Mouse (Mus musculus): Measurements from ENCODE around the gene Mapkapk3. TPM values are rescaled to one million over a fixed set of nuclear protein-coding genes. Genes with fewer than 3 reads are reported as not detected.
A peak's percentile ranks its signal among the peaks of the same experiment; 100 is the strongest.
"Not testable (repeated sequence)": the region's sequence is repeated elsewhere in the genome, so short reads cannot be mapped to it uniquely, and the experiment has no call there.

Gene Mapkapk3
- polyA plus RNA-seq, 1 experiment from 2014 or later = 7.1 TPM

- H3K9me3 ChIP-seq = no peaks in the 10 kb centered on the region
- WGBS = 74% methylated on average over 8 of the region's 8 CpGs
- DNase-seq (ENCODE audit: low spot score) = no peak
- no peak overlapping the region for H3K4me3 ChIP-seq
- H3K36me3 ChIP-seq = no peaks in the 10 kb centered on the region
- no peaks in the 10 kb centered on the region for H3K27me3 ChIP-seq (ENCODE audit: insufficient read depth, poor library complexity, severe bottlenecking)
- H3K27ac ChIP-seq = peak overlapping the region; percentile 9; the same call in 1 of the 2 replicates
- peaks cover 12% of the 10 kb centered on the region for H3K4me1 ChIP-seq
Observed at GRCm38 (mm10) chr9:107322461-107323050, 32.9 kb upstream of the Mapkapk3 start.

DNA sequence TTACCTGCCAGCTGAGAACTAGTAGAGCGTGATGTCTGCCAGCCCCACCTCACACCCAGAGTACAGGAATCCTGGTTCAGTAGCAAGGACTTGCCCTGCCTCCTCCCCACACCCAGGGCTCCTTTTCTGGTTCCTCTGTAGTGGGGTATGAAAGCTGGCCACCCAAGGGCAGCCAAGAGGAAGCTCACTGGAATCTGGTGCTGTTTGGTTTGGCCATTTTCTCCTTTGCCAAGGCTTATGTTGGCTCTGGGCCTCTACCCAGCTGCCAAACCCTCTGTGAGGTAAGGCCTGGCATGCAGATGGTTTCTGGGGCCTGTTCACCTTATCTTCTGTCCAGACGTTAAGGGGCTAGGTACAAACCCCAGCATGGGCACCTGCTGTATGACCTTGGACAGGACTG lies 26.1 kb upstream of the Mapkapk3 start:
- DNase-seq (ENCODE audit: low spot score) = no peak

DNA sequence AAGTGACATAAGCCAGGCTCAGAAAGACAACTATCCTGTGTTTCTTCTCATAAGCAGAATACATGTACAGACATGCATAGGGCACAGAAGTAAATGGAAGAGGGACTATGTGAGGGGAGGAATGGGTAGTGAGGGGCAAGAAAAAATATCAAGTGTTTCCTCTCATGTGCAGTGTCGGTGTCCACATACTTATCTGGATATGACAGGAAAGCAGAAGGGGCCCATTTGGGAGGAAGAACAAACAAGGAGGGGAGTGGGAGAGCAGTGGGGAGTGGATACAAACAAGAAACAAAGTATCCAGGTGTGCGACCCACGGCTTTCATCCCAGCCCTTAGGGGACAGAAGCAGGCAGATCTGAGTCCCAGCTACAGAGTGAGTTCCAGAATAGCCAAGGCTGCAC lies 24.2 kb upstream of the Mapkapk3 start:
- 73% methylated on average over 3 of the region's 3 CpGs for WGBS
- no peaks in the 10 kb centered on the region for H3K36me3 ChIP-seq
- H3K4me1 ChIP-seq = peaks cover 18% of the 10 kb centered on the region; the same call in 1 of the 2 replicates
- H3K9me3 ChIP-seq = no peaks in the 10 kb centered on the region
- H3K27ac ChIP-seq = no peak overlapping the region
- no peak for DNase-seq (ENCODE audit: low spot score)
- H3K27me3 ChIP-seq (ENCODE audit: insufficient read depth, poor library complexity, severe bottlenecking) = no peaks in the 10 kb centered on the region
- no peak overlapping the region for H3K4me3 ChIP-seq

More for the DNA sequence above, 26.1 kb upstream of the Mapkapk3 start:
- H3K27me3 ChIP-seq (ENCODE audit: insufficient read depth, poor library complexity, severe bottlenecking) = no peaks in the 10 kb centered on the region
- H3K27ac ChIP-seq = no peak overlapping the region
- no peak overlapping the region for H3K4me3 ChIP-seq
- H3K36me3 ChIP-seq = no peaks in the 10 kb centered on the region
- WGBS = 71% methylated on average over 2 of the region's 2 CpGs
- peaks cover 7% of the 10 kb centered on the region; the same call in 1 of the 2 replicates for H3K4me1 ChIP-seq
- no peaks in the 10 kb centered on the region for H3K9me3 ChIP-seq

DNA sequence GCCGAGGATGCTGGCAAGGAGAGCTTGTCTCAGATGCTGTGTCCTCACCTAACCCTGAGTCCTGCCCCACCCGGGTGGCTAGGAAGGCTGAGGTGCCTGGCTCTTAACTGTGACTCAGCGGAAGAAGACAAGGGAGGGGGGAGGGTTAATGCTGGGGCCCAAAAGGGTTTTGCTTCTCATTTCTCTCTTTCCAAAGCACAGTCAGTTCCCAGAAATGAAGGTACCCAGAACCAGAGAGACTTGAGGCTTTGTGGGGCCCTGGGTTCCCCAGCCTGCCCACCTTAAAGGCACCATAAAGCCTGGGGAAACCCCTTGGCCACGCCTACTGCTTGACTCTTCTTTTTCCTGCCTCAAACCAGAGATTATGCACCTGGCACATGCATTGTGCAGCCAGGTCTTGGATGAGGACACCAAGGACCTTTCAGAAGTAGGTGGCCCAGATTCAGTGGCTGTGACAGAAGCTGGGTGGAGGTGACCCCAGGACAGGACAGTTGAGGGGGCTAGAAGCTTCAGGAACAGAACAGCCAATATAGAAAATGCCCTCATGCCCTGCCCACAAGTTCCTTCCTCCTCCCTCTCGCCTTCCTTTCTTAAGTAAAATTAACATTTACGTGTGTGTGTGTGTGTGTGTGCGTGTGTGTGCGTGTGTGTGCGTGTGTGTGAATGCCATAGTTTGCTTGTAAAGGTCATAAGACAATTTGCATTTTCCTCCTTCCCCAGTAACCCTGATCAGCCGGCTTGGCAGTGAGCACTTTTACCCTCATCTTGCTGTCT lies 23.3 kb upstream of the Mapkapk3 start:
- DNase-seq (ENCODE audit: low spot score) = no peak
- Histone ChIP-seq H3K9me3 (no peaks in the 10 kb centered on the region), H3K36me3 (no peaks in the 10 kb centered on the region), H3K27me3 (ENCODE audit: insufficient read depth, poor library complexity, severe bottlenecking) (no peaks in the 10 kb centered on the region), H3K4me3 (no peak overlapping the region), H3K4me1 (peaks cover 27% of the 10 kb centered on the region), H3K27ac (no peak overlapping the region)
- WGBS = 63% methylated on average over 10 of the region's 10 CpGs

DNA sequence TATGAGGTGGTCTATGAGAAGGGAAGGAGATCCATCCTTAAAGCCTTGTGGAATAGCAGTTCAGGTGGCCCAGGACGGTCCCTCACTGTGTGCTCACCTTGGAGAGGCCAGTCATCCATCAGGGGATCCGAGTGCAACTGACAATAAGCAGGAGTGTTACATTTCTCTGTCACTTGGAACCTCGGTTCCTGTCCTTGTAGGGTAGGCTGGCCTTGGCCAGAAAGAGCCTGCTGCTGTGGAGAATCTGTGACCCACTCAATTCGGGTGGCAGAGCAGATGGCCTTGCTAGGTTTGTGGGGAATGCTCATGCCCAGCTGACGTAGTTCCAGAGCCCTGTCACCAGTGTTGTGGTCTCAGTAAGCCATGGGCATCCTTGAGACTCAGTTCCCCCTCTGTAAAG lies 19.9 kb upstream of the Mapkapk3 start:
- H3K4me3 ChIP-seq = no peak overlapping the region
- 52% methylated on average over 5 of the region's 5 CpGs for WGBS
- no peaks in the 10 kb centered on the region for H3K9me3 ChIP-seq
- H3K27ac ChIP-seq = peak overlapping the region; percentile 8; the same call in 1 of the 2 replicates
- no peak for DNase-seq (ENCODE audit: low spot score)
- H3K4me1 ChIP-seq = peaks cover 54% of the 10 kb centered on the region
- no peaks in the 10 kb centered on the region for H3K27me3 ChIP-seq (ENCODE audit: insufficient read depth, poor library complexity, severe bottlenecking)
- H3K36me3 ChIP-seq = no peaks in the 10 kb centered on the region

- Histone ChIP-seq H3K36me3 (no peaks in the 10 kb centered on the region), H3K27me3 (ENCODE audit: insufficient read depth, poor library complexity, severe bottlenecking) (no peaks in the 10 kb centered on the region), H3K4me3 (no peak overlapping the region), H3K4me1 (peaks cover 54% of the 10 kb centered on the region), H3K27ac (peak overlapping the region; percentile 8; the same call in 1 of the 2 replicates), H3K9me3 (no peaks in the 10 kb centered on the region)
- WGBS = 61% methylated on average over 9 of the region's 9 CpGs
- DNase-seq (ENCODE audit: low spot score) = no peak
Observed at GRCm38 (mm10) chr9:107309171-107309570, 19.5 kb upstream of the Mapkapk3 start.

GRCm38 (mm10) chr9:107308346-107309000 lies 18.8 kb upstream of the Mapkapk3 start:
- H3K27ac ChIP-seq = peak overlapping the region; percentile 63
- DNase-seq (ENCODE audit: low spot score) = no peak
- H3K4me1 ChIP-seq = peaks cover 55% of the 10 kb centered on the region
- H3K36me3 ChIP-seq = no peaks in the 10 kb centered on the region
- no peaks in the 10 kb centered on the region for H3K27me3 ChIP-seq (ENCODE audit: insufficient read depth, poor library complexity, severe bottlenecking)
- H3K4me3 ChIP-seq = no peak overlapping the region
- no peaks in the 10 kb centered on the region for H3K9me3 ChIP-seq
- 88% methylated on average over 9 of the region's 9 CpGs for WGBS

DNA sequence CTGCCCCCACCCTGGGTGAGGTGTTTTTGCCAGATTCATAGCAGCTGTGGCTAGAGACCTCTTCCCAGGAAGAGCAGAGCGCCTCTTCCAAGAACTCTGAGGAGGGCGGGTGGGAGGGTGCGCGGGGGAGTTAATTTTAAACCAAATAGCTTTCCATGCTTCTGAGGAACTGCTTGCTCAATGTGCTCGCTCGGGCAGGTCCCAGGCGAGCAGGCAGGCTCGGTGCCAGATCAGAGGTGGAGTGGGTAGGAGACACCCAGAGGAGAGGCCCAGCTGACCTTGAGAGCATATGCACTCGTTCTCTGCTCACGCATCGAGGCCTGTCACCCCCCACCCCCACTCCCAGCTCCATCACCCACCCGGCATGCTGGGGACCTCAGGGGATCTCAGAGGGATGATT lies 18.2 kb upstream of the Mapkapk3 start:
- H3K27ac ChIP-seq = peak overlapping the region; percentile 63
- peaks cover 57% of the 10 kb centered on the region for H3K4me1 ChIP-seq
- no peaks in the 10 kb centered on the region for H3K9me3 ChIP-seq
- DNase-seq (ENCODE audit: low spot score) = no peak
- no peak overlapping the region for H3K4me3 ChIP-seq
- no peaks in the 10 kb centered on the region for H3K27me3 ChIP-seq (ENCODE audit: insufficient read depth, poor library complexity, severe bottlenecking)
- WGBS = 60% methylated on average over 12 of the region's 12 CpGs
- no peaks in the 10 kb centered on the region for H3K36me3 ChIP-seq

- Histone ChIP-seq H3K27me3 (ENCODE audit: insufficient read depth, poor library complexity, severe bottlenecking) (no peaks in the 10 kb centered on the region), H3K27ac (peak overlapping the region; percentile 63), H3K36me3 (no peaks in the 10 kb centered on the region), H3K4me3 (no peak overlapping the region), H3K9me3 (no peaks in the 10 kb centered on the region), H3K4me1 (peaks cover 56% of the 10 kb centered on the region)
- 59% methylated on average over 11 of the region's 11 CpGs for WGBS
- no peak for DNase-seq (ENCODE audit: low spot score)
Observed at GRCm38 (mm10) chr9:107307099-107307872, 17.6 kb upstream of the Mapkapk3 start.

DNA sequence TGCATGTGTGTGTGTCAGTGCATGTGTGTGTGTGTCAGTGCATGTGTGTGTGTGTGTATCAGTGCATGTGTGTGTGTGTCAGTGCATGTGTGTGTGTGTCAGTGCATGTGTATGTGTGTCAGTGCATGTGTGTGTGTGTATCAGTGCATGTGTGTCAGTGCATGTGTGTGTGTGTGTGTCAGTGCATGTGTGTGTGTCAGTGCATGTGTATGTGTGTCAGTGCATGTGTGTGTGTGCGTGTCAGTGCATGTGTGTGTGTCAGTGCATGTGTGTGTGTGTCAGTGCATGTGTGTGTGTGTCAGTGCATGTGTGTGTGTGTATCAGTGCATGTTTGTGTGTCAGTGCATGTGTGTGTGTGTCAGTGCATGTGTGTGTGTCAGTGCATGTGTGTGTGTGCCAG lies 17.0 kb upstream of the Mapkapk3 start:
- not testable (repeated sequence) for H3K27me3 ChIP-seq (ENCODE audit: insufficient read depth, poor library complexity, severe bottlenecking); H3K36me3 ChIP-seq; DNase-seq (ENCODE audit: low spot score); H3K4me3 ChIP-seq; H3K27ac ChIP-seq; H3K9me3 ChIP-seq
- peaks cover 62% of the 10 kb centered on the region for H3K4me1 ChIP-seq
- WGBS = 85% methylated on average over 1 of the region's 1 CpGs

GRCm38 (mm10) chr9:107305601-107306542 lies 16.2 kb upstream of the Mapkapk3 start:
- Histone ChIP-seq H3K27me3 (ENCODE audit: insufficient read depth, poor library complexity, severe bottlenecking) (no peaks in the 10 kb centered on the region), H3K9me3 (no peaks in the 10 kb centered on the region), H3K36me3 (peaks cover 14% of the 10 kb centered on the region), H3K27ac (peak overlapping the region; percentile 37; the same call in 1 of the 2 replicates), H3K4me3 (no peak overlapping the region), H3K4me1 (peaks cover 69% of the 10 kb centered on the region)
- no peak for DNase-seq (ENCODE audit: low spot score)
- 54% methylated on average over 13 of the region's 13 CpGs for WGBS

GRCm38 (mm10) chr9:107305012-107305411 lies 15.3 kb upstream of the Mapkapk3 start:
- no peaks in the 10 kb centered on the region for H3K27me3 ChIP-seq (ENCODE audit: insufficient read depth, poor library complexity, severe bottlenecking)
- H3K4me1 ChIP-seq = peaks cover 74% of the 10 kb centered on the region
- no peak overlapping the region for H3K4me3 ChIP-seq
- no peaks in the 10 kb centered on the region for H3K9me3 ChIP-seq
- DNase-seq (ENCODE audit: low spot score) = no peak
- WGBS = 77% methylated on average over 4 of the region's 4 CpGs
- peak overlapping the region; percentile 37; the same call in 1 of the 2 replicates for H3K27ac ChIP-seq
- peaks cover 20% of the 10 kb centered on the region for H3K36me3 ChIP-seq

Measured in heart, embryonic 10.5 days (tissue).